20 mouse cellular contexts compared by ENCODE assay signal in the genomic region with DNA sequence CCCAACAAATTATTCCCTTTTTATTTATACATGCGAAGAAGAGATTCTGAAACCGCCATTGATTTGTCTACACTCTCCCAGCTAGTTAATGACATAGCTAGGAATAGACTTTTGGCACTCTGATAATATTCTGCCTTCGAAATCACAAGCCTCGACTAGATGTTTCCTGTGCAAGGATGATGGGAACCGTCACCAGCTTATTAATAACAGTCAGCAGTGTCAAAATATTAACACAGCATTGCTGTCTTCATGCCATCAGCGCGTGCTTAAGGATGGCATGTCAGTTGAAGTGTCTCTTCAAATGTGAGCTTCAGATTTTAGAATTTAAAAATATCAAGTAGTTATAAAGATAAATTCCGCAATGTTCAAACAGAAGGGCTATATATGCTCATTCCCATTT.
A peak's percentile ranks its signal among the peaks of the same experiment; 100 is the strongest.
DNase-seq lines count a peak whose midpoint lies in the region; ATAC-seq and TF ChIP-seq lines count a peak whose summit lies in the region.
"Had no signal": no experiment of that assay in that cellular context is flagged by ENCODE, and none has a peak within 500 bp of the region (broad histone marks: within the 10 kb centered on the region; RNA-seq: fewer than 3 reads in every experiment).

No protein-coding gene starts in this region.

- H3K36me3 ChIP-seq in forebrain, embryonic 16.5 days (ENCODE audit: control insufficient read depth, insufficient read depth) = no peaks in the 10 kb centered on the region
- H3K36me3 ChIP-seq in forebrain, embryonic 11.5 days (ENCODE audit: control insufficient read depth, insufficient read depth, low read length) = no peaks in the 10 kb centered on the region
- H3K36me3 ChIP-seq: embryonic facial prominence, embryonic 13.5 days; embryonic facial prominence, embryonic 15.5 days had no signal

- H3K9ac ChIP-seq in forebrain, embryonic 16.5 days (replicated peaks; ENCODE audit: low read depth, low read length) = no peak overlapping the region
- no peak overlapping the region for H3K9ac ChIP-seq in forebrain, embryonic 11.5 days (ENCODE audit: low read length)
- H3K9ac ChIP-seq: embryonic facial prominence, embryonic 13.5 days; embryonic facial prominence, embryonic 15.5 days; forebrain, embryonic 13.5 days had no signal

- no peak overlapping the region for H3K4me3 ChIP-seq in forebrain, embryonic 16.5 days (replicated peaks; ENCODE audit: low read length)
- H3K4me3 ChIP-seq in forebrain, embryonic 11.5 days (ENCODE audit: low read depth, low read length) = no peak overlapping the region
- H3K4me3 ChIP-seq: embryonic facial prominence, embryonic 13.5 days; embryonic facial prominence, embryonic 15.5 days; erythroblast, embryonic 14.5 days; forebrain, embryonic 13.5 days had no signal

- no peak for TF ChIP-seq POLR2A in brain, embryonic 14.5 days (IDR thresholded peaks at IDR 0.05; ENCODE audit: borderline replicate concordance, extremely low read depth, insufficient read depth, insufficient read length, poor library complexity, severe bottlenecking)

- no peaks in the 10 kb centered on the region for H3K9me3 ChIP-seq in forebrain, embryonic 16.5 days (ENCODE audit: control insufficient read depth, low read length)
- no peaks in the 10 kb centered on the region for H3K9me3 ChIP-seq in forebrain, embryonic 11.5 days (ENCODE audit: control insufficient read depth, low read length)
- H3K9me3 ChIP-seq: embryonic facial prominence, embryonic 13.5 days; embryonic facial prominence, embryonic 15.5 days; forebrain, embryonic 13.5 days had no signal

- intact Hi-C loops in heart, postnatal 10 days (cut with DNase I) = no loop called here

- H3K27ac ChIP-seq in forebrain, embryonic 16.5 days (ENCODE audit: low read length) = no peak overlapping the region
- H3K27ac ChIP-seq in forebrain, embryonic 11.5 days (ENCODE audit: low read depth, low read length) = no peak overlapping the region
- H3K27ac ChIP-seq: embryonic facial prominence, embryonic 13.5 days; embryonic facial prominence, embryonic 15.5 days; forebrain, embryonic 13.5 days had no signal

- H3K27me3 ChIP-seq in forebrain, embryonic 16.5 days (replicated peaks; ENCODE audit: control insufficient read depth, insufficient read depth, low read length) = no peaks in the 10 kb centered on the region
- no peaks in the 10 kb centered on the region for H3K27me3 ChIP-seq in forebrain, embryonic 11.5 days (ENCODE audit: control insufficient read depth, insufficient read depth, low read length)
- H3K27me3 ChIP-seq: embryonic facial prominence, embryonic 13.5 days; embryonic facial prominence, embryonic 15.5 days; forebrain, embryonic 13.5 days had no signal

- DNase-seq in forebrain, embryonic 11.5 days (ENCODE audit: low spot score) = no peak
- peak; percentile 42 for DNase-seq in heart, adult 11 months
- no peak for DNase-seq in heart, postnatal 10 days
- peak; percentile 39 for DNase-seq in brain, embryonic 14.5 days (ENCODE audit: low read depth)
- no peak for DNase-seq in layer of hippocampus, adult 18-20 months (ENCODE audit: low spot score in 2 of 2)
- DNase-seq: adrenal gland, adult 2 months; adrenal gland, postnatal 10 days; adrenal gland, postnatal 25 days; cerebellum, adult 11 months; cerebellum, adult 18-20 months; cerebellum, adult 8-10 months; cerebellum, adult 9-11 months; cerebellum, postnatal 14 days; cerebellum, postnatal 36 days; embryo, embryonic 11 days had no signal

- no peaks in the 10 kb centered on the region for H3K4me1 ChIP-seq in forebrain, embryonic 16.5 days (replicated peaks; ENCODE audit: control insufficient read depth, insufficient read depth, low read length)
- no peaks in the 10 kb centered on the region for H3K4me1 ChIP-seq in forebrain, embryonic 11.5 days (replicated peaks; ENCODE audit: control insufficient read depth, insufficient read depth, low read length)
- H3K4me1 ChIP-seq: forebrain, embryonic 13.5 days had no signal

- 71% methylated on average over 8 of the region's 8 CpGs for WGBS in forebrain, embryonic 16.5 days
- 91% methylated on average over 8 of the region's 8 CpGs for WGBS in forebrain, embryonic 11.5 days

- no peak for TF ChIP-seq CTCF in brain, embryonic 14.5 days (IDR thresholded peaks at IDR 0.05; ENCODE audit: borderline replicate concordance, extremely low read depth, insufficient read depth, insufficient read length)

- no peak overlapping the region for H3K4me2 ChIP-seq in forebrain, embryonic 16.5 days (ENCODE audit: low read length)
- H3K4me2 ChIP-seq in forebrain, embryonic 11.5 days (ENCODE audit: low read depth, low read length, severe bottlenecking) = no peak overlapping the region
- H3K4me2 ChIP-seq: embryonic facial prominence, embryonic 13.5 days; embryonic facial prominence, embryonic 15.5 days; forebrain, embryonic 13.5 days had no signal

- peak; percentile 31; the same call in 1 of the 2 replicates for ATAC-seq in forebrain, embryonic 16.5 days
- no peak for ATAC-seq in forebrain, embryonic 11.5 days (replicated peaks; ENCODE audit: low FRiP score)
- ATAC-seq: forebrain, embryonic 13.5 days had no signal

Comparison
In these comparisons a context has a peak if more than half of its experiments do, and no peak if none do; other contexts are left out.
1. DNase-seq: peak in heart, adult 11 months (single experiment) and brain, embryonic 14.5 days (single experiment); none in forebrain, embryonic 11.5 days (single experiment), heart, postnatal 10 days (0 of 2) and layer of hippocampus, adult 18-20 months (0 of 2).